Mouse (Mus musculus) spleen, postnatal 4 days (tissue): ENCODE data around the gene Get4.

Experiments
- DNase-seq, 2 experiments: peaks; one replicate each; pipeline ENCODE4 v3.0.0; 2022; ENCODE audit warnings: low spot score in 2 of 2

Get4 gene

DNA sequence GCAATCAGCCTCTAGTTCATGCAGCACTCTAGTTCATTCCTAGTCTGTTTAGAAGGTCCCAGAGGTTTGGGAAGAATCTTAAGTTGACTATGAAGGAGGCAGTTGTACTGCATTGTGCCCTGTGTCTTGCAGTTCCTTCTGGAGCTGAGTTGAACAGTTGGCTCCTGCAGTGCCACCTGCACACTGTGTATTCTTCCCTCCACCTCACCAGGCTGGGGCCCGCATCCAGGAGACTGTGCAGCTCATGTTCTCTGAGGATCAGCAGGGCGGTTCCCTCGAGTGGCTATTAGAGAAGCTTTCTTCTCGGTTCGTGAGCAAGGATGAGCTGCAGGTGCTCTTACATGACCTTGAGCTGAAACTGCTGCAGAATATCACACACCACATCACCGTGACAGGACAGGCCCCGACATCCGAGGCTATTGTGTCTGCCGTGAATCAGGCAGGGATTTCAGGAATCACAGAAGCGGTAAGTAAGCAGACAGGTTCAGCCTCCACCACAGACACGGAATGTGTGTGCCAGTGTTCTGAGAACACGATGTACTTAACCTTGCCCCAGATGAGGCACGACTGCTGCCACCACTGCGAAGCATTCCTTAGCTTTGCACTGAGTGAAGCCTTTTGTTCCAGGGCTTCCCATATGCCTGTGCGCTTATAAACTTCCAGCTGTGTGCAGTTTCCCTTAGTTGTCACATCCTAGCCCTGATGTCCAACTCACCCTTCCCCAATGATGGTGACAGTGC is 10.9 kb upstream of the Get4 start:
- no peak for DNase-seq

DNA sequence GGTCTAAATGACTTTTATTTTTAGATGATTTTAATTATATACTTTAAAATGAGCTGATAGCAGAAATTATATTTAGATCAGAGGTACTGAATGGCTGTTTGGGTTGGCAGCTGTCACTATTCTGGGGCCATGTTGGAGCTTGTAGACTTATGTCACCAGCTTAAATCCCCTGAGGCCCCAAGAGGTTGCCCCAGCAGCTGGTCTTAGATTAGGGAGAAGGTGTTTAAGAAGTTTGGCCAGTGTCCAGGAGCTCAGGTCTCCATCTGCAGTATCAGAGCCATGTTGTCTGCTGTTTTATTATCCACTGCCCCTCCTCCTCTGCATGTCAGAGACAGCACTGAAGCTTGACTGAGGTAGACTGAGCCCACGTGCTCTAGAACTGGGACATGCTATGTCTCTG is 8.7 kb upstream of the Get4 start:
- peak in 1 of 2 experiments; percentile 47 for DNase-seq

DNA sequence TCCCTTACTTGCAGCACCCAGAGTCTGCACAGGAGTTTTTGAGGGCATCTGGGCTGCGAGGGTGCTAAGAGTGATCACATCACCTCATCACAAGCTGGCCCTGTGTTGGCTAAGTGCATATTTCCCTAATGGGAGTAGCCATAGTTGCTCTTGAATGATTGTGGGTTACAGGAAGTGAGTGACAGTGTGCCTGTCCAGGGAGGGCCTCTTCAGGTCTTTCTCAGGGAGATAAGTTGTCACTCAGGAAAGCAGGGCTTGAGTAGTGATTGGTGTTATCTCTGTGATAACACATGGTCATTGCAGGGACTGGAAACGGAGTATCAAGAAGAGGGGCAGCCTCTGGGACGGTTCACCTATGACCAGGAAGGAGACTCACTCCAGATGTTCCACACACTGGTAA is 4.4 kb upstream of the Get4 start:
- DNase-seq = no peak

DNA sequence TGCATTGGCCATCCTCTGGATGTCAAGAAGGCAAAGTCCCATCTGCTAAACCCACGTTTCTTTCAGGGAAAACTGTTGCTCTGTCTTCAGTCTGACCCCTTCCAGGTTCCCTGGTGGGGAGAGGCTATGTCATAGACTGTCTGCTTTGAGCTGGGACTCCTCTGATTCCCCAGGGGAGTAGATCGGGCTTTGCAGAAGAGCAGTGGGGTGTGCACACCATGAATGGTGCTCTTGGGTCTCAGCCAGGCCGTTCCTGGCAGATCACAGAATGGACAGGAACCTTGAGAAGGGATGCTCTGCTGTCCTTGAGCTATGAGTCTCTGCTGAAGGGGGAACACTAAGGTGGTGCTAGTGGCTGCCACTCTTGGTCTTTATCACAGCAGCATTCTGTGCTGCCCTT is 3.3 kb upstream of the Get4 start:
- no peak for DNase-seq

DNA sequence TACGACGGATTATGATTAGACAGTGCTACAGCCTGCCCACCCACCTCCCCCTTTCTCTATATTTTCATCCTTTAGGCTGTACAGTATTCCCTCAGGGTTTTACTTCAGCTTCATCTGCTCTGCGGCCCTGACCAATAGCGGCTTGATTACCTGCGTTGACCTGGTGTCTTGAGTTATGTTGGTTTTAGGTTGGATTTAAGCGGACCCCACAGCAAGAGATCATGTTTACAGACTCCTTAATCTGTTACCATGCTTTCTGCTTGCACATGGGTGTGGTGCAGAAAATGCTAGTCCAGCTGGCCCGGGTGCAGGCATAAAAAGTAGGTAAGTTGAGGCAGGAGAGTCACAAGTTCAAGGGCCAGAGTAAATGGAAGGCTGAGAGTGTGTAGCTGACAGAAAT is 845 bp upstream of the Get4 start:
- no peak for DNase-seq

DNA sequence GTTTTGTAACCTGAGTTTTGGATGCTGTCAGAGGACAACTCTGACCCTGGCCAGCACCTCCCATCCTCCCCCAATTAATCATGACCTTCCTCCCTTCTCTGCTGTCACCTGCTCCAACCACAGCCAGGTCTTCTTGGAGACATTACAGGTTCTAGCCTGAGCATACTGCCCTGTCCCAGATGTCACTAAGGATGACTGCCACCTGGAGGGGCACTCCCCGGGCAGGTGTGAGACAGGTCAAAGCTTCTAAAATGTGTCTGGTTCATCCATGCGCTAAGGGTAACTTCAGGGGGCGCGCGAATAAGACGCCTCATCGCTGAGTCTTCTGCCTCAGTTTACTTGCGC is 416 bp upstream of the Get4 start:
- DNase-seq = no peak

DNA sequence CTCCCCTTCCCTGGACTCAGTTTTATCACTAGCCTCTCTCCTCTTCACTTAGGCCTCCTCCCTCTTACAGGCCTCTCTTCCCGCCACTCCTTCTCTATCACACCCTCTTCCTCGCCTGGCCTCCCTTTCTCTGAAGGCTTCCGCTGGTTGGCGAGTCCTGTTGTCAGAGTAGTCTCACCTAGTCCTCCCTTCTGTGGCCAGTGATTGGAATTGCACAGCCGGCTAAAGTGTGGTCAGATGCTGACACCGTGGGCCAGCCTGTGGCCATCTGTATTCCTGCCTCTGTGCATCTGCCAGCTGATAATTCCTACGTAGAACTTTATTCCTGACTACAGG is 754 bp downstream of the Get4 start:
- peak in 1 of 2 experiments; percentile 74 for DNase-seq

DNA sequence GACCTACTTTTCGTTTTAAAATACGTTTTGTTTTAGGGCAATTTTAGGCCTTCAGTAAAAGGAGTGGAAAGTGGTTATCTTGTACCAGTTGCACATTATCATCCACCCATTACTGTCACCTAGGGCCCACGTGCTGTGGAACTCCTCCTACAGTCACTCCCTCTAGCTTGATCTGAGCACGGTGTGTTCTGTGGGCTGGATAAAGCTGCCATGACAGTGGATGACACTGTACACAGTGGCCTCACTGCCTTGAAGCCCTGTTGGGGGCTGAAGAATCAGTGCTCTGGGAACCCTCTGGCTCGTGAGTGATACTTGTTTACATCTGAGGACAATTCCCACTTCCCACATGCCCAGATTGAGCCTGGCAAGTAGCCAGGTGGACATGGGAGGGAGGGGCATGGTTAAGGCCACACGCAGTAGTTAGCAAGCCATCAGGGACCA is 1.2 kb downstream of the Get4 start:
- DNase-seq = peak; percentile 42 to 73

DNA sequence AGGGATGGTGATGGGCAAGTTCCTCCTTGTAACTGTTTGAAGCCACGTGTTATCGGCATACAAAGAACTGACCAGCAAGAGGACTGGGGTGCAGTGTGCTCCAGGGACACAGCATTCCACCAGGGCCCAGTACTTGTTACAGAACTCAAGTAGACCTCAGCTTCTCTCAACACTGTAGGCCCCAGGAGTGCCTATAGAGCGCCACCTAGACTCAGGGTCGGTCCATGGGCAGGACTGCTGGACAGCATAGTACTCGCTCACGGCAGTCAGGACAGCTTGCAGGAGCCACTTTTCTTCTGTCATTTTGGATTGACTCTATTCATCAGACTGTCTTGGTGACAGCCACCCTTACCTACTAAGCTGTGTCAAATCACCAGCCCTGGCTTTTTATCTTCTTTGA is 2.8 kb downstream of the Get4 start:
- no peak for DNase-seq

DNA sequence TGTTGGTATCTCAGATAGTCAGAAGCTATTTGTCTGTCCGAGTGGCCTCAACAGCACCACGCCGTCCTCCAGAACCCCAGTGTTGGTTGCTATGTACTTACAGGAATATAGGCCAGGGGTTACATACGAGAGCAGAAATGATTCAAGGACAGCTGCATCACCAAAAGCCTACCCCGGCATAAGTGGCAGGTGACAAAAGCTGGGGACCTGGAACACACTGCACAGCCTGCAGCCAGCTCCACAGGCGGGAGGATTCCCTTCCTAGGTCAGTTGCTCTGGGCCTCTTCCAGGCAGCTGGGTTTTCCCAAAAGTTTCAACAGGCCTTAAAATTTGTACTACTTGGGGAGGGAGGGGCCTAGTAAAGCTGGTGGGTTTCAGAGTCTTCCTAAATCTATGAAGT is 3.7 kb downstream of the Get4 start:
- DNase-seq = no peak

DNA sequence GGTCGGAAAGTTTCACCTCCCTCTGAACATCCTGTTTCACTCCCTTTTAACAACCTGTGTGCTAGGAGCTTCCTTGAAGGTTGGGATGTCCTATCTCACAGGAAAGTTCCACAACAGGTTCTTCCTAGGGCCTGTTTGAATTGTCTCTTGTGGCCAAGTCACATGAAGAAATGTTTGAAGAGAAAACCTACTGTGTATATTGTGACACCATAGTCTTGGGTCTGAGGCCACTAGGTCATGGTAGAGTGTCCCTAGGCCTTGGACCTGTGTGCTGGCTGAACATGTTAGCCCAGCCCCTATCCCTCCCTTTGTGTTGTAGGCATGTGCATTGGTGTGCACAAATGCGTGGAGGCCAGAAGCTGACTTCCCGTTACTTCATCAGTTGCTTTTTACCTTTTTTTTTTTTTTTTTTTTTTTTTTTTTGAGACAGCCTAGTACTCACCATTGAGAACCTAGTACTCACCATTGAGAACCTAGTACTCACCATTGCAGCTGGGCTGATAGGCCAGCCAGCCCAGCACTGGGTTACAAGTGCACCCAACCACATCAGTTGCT is 4.2 kb downstream of the Get4 start:
- no peak for DNase-seq

DNA sequence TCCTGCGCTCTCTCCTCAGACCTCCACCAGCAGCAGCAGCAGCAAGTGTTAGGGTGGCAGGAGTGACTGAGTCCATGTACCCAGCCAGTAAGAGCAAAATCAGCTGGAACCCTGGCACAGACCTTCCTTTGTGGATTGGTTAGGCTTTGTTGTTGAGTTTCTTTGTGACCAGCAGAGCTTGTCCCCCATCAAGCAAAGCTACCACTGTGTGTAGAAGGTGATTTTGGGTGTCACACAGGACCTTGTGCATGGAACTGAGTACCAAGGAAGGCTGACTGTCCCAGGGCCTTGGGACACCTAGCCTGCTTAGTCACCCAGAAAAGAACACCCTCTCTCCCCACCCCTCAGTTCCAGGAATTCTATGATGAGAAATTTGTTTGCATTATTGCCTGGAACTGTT is 5.1 kb downstream of the Get4 start:
- no peak for DNase-seq

DNA sequence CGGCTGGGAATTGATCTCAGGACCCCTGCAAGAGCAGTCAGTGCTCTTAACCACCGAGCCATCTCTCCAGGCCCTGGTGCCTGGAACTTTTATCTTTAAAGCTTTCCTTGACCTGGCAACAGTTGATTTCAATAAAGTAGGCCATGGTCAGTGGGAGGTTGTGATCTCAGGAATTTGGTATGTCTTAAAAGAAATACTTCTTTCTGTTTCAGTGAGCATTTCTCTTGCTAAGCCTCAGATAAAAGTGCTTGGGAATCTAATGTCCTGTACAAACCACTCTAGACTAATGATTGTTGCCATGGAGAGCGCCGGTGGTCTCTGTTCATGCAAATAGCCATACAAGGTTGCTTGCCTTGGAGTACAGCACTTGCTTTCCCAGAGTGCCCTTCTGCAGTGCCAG is 5.7 kb downstream of the Get4 start:
- DNase-seq = no peak

DNA sequence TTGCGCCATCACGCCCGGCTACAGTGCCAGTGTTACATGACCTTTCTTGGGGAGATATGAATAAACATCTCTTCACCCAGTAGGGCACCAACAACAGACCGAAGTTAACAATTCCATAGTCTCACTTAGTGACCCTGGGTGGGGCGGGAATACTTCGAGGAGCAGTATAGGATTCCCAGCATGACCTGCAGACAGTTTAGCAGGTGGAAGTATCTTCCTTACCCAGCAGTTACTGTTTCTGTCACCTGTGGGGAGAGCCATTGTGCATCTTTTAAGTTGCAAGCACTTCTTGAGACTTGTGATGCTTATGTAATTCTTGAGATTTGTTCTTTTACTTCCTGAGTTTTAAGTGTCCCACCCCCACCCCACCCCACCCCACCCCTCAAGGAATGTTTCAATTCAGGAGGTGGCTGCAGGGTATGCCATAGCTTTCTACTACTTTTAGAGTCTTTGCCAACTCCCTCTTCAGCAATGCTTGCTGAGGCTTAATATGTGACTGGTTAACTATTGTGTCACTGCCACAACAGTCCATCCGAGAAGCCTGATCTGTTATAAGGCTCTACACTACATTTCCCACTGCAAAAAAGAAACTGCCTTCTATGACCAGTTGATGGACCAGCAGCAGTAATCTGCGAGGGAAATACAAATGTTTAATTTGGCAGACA is 6.4 kb downstream of the Get4 start:
- no peak for DNase-seq

DNA sequence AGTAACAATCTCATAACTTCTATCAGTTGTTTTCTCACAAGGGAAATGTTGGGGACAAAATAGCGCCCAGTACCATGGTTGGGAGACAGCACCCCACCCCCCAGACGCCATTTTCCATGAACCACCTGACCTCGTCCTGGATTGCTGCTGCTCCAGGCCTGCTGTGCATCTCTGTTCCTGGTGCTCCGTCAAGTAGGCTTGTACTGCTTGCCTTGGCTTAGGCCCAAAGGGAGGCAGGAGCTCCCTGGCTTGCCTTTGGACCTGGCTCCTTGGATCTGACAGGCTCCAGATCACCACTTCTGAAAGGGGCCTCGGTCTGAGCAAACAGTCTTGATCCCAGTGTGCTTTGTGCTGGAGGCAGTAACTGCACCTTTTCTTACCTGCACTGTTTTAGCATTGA is 7.7 kb downstream of the Get4 start:
- DNase-seq = no peak

DNA sequence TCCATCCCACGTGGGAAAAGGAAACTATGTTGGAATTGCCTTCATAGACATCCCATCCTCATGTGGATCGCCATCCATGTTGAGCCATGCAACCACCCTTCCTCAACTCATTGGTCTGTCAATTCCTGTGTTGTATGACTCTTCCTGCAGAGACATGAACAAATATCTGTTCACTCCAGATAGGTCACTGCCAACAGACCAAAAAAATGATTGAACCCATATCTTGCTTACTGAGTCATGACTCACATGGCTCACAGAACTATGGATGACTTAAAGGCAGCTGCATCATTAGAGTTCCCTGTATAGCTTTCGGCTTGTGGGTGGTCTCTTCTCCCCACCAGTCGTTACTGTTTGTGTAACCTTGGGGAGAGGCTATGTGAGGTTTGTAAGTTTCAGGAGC is 9.3 kb downstream of the Get4 start:
- no peak for DNase-seq

DNA sequence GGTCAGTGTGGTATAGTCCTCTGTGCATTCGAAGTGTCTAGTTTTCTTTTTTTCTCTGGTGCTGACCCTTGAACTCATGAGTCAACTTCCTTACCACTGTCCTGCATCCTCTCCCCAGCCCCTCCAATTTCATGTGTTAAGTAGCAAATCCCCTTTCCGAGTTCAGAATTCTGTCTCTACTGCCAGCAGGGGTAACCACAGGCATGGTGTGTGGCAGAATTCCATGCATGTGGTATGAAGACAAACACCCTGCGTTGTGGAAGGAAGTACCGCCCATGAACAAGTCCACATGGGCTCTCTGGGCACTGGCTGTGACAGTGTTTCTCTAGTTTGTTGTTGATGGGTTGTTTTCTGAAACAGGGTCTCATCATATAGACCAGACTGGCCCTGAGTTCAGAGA is 15.5 kb downstream of the Get4 start:
- no peak for DNase-seq

DNA sequence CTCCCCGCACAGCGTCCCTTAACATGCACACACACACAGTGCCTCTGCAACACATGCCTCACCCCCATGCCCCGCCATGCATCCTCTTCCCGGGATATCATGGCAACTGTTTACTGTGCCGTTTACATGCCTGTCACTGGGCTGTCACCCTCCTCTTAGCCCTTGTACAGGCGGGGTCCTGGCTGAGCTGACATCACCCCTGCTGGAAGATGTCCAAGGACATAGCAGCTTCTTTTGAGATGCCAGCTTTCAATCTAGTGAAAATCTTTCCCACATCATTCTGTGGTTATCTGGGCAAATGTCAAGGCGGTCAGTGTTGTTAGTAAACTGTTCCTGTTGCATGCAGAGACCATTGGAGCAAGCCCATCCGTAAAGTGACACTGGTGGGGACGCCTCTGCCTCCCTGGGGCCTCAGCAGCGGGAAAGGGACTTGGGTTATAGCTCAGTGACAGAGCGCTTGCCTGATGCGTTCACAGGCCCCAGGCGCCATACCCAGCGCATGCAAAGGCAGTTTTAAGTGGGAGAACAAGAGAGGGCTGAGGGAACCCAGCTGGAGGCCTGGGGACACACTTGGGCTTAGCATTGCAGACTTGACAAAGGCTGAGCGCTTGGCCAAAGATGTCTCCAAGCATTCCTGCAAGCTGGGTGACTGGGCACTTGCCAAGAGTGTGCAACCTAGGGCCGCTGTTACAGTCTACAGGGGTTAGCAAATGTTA is 18.8 kb downstream of the Get4 start:
- no peak for DNase-seq

DNA sequence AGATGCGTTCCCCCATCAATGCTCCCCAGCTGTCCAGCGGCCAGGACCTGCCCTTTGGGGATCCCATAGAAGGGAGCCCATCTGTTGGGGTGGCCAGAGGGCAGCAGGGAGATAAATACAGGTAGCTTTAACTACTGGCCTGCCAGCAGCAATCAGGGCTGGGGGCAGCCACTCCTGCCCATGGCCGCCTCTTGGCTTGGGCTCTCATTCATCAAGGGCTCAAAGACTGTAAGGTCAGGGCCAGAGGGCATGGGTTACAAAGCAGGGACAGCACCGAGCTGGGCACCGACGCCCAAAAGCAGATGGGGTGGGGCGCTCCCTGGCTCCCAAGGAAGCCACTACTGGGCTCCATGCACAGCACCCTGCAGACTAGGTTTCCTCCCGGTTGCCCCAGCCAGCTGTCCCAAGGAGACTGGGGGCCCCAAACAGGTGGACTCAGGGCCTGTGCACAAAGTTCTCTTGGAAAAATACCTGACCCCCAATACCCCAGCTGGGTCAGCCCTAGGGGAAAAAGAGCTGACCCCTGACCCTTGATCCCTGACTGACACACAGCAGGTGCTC is 19.9 kb downstream of the Get4 start:
- no peak for DNase-seq

DNA sequence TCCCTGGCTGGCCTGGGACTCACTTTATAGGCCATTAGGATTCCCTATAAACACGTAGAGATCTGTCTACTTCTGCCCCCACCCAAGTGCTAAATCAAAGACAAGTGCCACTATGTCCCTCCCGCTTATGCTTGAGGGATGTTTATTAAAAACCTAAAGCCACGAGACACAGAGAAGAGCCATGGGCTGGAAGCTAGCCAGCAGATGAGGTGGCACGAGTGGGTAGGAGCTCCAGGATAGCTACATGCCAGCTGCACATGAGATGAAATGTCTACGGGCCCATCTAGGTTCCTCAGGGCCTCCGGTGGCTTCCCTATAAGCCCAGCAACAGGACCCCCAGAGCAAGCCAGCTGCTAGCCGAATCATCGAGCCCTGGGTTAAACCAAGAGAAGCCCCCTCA is 25.2 kb downstream of the Get4 start:
- no peak for DNase-seq

DNA sequence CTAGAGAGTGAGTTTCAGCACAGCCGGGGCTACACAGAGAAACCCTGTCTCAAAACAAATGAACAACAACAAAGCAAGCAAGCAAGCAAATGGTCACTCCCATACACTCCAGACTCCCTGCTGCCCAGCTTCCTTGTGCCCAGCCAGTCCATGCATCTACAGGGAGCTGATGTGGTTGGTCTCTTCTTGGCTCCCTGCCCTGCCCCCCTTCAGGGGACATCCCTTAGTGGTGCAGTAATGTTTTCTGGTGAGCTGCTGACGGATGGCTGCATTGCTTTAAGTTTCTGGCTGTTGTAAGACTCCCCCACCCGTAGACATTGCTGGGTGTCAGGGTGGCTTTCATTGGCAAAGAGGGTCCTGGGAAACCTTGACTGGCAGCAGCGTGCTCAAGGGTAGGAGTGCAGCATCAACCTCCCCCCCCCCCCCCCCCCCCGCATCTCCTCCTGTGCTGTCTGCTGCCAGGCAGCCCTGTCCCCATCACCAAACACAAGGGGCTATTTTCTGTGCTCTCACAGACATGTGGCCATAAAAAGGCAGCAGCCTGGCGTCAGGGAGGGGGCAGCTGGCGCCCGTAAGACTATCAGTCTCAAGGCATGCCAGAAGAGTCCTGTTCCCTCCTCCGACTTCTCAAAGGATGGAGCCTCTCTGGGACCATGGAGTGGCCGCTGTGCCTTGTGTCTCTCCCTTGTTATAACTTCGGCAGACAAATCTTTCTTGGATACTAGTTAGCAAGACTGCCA is 29.4 kb downstream of the Get4 start:
- no peak for DNase-seq

DNA sequence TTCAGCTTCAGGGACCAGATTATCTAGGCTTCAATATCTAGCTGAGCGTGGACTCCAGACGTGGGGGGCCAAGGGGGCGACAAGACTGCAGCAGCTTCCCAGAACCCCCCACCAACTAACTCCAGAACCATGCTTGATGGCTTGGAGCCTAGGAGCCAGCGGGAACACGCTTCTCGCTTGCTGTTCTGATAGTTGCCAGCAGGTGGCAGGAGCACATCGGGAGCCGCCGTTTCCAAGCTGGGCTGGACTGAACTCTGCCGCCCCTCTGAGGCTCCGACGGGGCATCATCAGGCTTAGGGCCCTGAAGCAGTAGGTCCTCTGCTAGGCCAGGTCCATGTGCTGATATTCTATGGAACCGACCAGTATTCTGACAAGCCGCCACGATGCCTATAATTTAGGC is 30.1 kb downstream of the Get4 start:
- peak; percentile 81 to 94 for DNase-seq
